Mouse (Mus musculus) liver, postnatal 0 days (tissue): ENCODE measurements around the gene Znrf1.

Source experiments
- CTCF ChIP-seq: sonication (generic); IDR thresholded peaks from 2 replicates; pipeline ENCODE4 v1.5.1; 2016; ENCODE audit warnings: antibody characterized with exemption, low read depth
- EP300 ChIP-seq: IDR thresholded peaks from 2 replicates; pipeline ENCODE4 v1.6.1; 2016; ENCODE audit warnings: antibody characterized with exemption, low read depth, mild to moderate bottlenecking

- TF ChIP-seq EP300 (no peak), CTCF (no peak)
These were observed 81.9 kb downstream of the Znrf1 start for GRCm38 (mm10) chr8:111617812-111618211.
